Mouse (Mus musculus): Measurements from ENCODE around the gene Pdia3.
"Not testable (repeated sequence)": the region's sequence is repeated elsewhere in the genome, so short reads cannot be mapped to it uniquely, and the experiment has no call there.

Gene Pdia3

DNA sequence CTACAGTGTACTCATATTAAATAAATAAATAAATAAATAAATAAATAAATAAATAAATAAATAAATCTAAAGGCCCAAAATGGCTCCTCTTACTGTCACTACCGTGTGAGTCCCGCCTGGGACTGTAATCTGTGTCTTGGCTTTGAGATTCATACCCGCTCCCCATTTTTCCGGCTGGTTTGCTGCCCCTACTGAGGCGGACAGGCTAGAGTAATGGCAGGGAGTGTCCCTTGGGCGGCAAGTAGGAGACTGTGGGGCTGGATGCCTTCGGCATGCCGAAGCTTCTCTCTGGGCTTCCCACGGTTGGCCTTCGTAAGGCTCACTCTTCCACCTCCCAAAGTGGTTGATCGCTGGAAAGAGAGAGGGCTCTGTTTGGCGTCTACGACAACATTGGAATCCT is 67.3 kb downstream of the Pdia3 start:
- DNase-seq = not testable (repeated sequence)

DNA sequence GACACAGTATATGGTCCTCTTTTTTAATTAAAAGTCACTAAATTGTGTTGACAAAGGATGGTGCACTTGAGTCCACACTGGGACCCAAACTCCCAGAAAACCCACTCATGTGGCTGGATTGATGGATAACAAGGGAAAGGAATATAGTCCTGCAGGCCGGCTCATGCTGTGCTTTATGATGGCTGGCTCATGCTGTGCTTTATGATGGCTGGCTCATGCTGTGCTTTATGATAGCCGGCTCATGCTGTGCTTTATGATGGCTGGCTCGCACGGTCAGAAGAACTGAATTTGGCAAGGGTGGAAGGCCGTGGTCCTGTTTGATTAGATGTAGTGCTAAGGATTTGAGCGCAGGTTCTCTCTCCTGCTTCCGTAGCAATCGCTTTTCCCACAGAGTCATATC is 70.0 kb downstream of the Pdia3 start:
- no peak for DNase-seq

DNA sequence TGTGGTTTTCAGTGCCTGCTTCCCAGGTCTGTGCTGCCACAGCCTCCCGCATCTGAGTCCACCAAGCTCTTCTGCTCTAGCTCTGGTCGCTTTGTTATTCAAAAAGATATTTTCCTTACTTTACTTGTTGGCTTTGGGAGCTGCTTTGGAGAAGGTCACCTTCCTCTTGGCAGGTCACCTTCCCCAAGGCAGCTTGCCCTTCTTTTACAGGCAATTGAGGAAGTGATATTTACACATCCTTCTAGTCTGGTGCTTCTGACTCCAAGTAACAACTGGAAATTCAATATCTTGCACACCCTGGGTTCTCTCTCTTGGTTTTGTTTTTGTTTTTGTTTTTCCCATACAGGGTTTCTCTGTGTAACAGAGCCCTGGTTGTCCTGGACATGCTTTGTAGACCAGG is 70.8 kb downstream of the Pdia3 start:
- not testable (repeated sequence) for DNase-seq

All from cerebellum, adult 9-11 months (tissue).